Mouse (Mus musculus) layer of hippocampus, postnatal 36 days (tissue): ENCODE measurements around the gene Cnih1. TPM values are rescaled to one million over a fixed set of nuclear protein-coding genes. Genes with fewer than 3 reads are reported as not detected.
"Not testable (repeated sequence)": the region's sequence is repeated elsewhere in the genome, so short reads cannot be mapped to it uniquely, and the experiment has no call there.

Source experiments
- DNase-seq, 2 experiments: peaks; one replicate each; pipeline ENCODE4 v3.0.0; 2022
- total RNA-seq, 2 experiments: library from RNA; stranded (reverse); gene quantifications; 2 replicates each; pipeline ENCODE4 v1.2.3; 2021

Cnih1 gene
- total RNA-seq = 10 to 100 TPM; 72.0 to 84.8 TPM

DNA sequence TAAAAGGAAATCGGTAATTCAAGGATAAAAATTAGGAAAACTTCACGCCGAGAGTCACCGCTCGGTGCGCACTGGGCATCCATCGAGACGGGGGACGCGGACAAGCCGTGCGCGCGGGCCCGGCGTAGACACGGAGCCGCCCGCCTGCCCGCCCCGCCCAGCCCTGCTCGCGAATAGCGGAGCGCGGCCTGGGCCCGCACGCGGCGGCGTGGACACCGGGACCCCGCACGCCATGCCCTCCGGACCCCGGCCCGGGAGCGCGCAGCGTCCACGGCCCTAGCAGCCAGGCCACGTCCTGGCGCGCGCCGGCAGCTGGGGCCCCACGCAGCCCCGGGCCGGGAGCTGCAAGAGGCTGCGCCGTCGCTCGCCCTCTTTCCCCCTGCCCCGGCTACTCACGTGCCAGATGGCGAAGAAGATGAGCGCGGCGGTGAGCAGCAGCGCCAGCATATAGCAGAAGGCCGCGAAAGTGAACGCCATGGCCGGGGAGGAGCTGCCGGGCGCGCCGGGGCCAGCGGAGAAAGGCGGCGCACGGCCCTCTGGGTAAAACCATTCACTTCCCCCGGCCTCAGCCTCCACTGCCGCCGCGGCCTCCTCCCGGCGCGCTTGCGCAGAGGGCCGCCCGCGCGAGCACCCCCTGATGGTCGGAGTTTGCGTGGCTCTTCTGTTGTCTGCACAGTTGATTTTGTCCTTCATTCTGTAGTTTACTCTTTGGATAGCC, at the start of gene Cnih1:
Cnih1 (minus strand) TSS at position 625 of the 718 bp plus-strand sequence.
- peak; percentile 87 to 90 for DNase-seq

DNA sequence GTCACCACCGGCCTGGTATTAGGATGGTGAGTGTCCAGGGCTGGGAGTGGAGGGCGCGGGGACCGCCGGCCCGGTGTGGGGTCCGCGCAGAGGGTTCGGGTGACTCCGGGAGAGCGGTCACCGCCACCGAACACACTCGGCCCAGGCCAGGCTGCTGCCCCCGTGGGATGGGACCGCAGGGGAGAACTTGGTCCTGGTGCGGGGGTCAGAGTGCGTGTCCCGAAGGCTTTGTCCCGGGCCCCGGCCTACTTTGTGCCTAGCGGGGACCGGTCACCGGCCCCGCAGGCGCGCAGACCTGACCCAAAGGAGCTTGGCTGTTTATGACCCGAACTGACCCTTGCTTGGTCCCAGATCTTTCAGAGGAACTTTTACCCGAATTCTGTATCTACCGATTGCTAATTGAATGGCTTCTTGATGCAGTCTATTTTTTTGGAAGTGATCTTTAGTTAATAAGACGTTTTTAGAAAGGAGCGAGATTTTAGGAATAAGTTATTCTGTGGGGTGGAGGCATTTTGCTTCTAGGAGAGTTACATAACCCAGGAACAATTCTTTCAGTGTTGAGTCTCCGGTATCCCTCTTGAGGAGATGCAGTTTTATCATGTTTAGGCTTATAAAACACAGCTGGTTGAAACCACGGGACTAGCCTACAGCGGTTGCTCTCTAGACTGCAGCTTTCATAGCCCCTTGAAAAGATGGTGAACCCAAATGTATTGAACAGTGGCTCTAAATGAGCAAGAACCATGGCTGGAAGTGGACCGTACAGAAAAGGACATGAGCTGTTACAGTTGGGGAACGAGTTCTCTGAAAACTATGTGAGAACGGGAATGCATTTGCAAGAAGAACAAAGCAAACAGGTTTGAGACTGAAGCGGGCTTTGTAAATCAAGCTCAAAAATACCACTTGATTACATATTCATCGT, 44.4 kb upstream of the Cnih1 start:
- DNase-seq = peak in 1 of 2 experiments; percentile 3

DNA sequence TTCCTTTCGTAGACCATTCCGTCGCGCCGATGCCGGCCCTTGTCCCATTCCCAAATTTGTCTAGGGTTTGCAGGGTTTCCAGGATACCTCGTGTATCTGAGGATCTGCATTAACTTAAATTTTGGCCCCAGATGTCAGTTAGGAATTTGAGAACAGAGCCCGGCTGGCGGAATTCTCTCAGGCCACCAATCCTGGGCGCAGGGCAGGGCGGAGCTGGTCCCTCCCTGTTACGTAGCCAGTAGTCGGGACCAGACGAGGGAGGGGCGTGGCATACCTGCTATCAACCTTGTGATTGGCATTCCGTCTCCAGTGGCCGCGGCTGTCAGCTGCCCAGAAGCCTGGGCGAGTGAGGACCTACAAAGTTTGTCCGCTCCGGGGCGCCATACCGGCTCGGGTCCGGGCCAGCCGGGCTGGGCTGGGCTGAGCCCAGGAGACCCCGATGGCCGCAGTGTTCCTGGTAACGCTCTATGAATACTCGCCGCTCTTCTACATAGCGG, 43.7 kb upstream of the Cnih1 start, which contains the start of gene Cgrrf1:
Cgrrf1 (plus strand) TSS at position 289 of the 497 bp plus-strand sequence.
- peak; percentile 91 for DNase-seq

DNA sequence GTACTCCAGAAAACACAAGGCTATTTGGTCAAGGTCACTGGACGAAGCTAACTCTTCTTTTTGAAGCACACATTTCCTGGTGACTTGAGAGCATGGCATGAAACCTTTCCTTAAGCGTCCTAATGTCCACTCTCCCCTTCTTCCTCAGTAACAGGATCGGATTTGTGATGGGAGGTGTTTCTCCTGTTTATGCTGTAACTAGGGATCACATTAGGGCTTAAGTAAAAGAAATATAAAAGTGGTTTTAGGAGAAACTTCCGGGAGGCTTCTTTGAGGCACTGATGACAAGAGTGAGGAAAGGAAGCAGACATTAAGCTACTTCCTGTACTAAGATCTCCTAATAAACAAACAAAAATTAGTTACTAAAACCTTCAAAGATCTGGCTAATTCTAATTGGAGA, 43.1 kb upstream of the Cnih1 start:
- DNase-seq = no peak

DNA sequence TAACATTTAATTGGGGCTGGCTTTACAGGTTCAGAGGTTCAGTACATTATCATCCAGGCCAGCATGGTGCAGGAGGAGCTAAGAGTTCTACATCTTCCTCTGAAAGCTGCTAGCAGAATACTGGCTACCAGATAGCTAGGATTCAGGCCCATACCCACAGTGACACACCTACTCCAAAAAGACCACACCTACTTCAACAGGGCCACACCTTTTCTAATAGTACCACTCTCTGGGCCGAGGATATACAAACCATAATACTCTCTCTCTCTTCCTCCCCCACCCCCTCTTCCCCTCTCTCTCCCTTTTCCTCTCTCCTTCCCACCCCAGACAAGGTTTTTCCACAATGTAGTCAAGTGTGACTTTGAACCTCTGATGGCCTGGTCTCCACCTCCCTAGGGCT, 39.2 kb upstream of the Cnih1 start:
- DNase-seq = no peak

DNA sequence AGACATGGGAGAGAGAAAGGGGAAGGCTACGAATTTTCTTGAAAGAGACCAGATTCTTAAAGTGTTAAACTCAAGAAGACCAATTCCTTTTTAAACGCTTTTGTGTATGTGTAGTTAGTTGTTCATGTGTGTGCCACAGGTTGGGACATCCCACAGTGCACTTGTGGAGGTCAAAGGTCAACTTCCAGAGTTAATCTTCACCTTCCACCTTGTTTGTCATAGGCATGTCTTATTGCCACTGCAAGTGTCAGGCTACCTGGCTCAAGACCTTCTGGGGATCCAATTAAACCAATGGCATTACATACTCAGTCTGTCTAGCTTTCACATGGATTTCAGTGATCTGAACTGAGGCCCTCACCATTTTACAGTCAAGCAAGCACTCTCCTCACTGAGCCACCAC, 35.8 kb upstream of the Cnih1 start:
- DNase-seq = no peak

DNA sequence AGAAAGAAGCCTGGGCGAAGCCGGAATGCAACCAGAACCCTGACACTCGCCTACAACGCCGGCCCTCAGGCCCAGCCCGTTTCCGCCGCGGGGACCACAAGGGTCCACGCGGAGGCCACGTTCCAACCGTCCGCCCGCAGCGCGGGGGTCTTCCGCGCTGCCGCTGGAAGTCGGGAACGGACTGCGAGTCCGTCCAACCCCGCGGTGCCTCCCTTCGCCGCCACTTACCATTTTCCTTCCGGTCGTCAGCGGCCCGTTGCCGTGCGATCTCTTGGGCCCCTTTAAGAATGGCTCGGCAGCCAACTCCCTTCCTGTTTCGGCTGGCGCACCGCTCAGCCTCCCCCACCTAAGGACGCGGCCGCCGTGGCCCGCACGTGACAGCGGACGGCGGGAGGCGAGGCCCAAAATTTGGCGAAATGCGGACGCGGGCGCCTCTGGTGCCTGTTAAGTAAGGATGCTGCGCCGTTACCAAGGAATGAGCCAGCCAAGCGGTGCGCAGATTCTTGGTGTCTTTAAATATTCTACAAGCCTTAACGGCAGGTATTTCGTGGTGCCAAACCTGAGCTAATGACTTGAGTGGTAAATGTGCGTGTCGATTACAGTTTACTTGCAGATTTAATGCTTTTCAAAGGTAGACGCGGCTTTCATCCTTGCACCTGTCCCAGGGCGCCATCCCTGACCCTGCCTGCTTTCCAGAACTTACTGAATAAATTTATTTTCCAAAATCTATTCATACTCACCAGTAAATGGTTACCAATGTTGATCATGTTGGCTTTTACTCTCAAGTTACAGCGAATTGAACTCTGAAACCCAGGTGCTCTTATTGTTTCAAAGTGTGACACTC, 33.9 kb upstream of the Cnih1 start, which contains the start of gene Gmfb:
Gmfb (minus strand) TSS at position 370 of the 844 bp plus-strand sequence.
- DNase-seq = peak; percentile 96 to 97

DNA sequence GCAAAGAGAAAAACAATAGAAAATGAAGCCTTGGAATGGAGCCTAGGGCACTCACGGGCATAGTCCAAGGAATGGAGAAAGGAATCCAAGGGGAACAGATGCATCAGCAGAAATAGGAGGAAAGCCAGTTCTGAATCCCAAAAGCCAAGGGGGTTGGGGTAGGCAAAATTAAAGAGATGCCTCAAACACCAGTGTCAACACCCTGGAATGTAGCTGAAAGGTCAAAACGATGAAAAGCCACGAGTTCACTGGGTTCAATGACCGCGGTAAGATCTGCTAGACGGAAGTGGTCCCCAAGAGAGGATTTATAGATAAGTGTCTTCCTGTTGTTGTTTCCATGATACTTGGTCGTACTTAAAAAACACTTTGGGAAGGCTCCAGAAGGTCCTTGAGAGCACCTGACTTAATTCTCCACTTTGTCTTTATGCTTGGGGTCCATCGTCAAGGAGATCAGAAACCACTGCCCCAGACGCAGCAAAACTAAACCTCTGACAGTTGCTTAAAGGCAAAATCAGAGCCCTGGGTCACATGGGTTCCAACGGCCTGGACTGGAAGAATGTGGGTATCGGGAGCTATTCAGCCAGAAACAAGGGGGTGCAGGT, 33.2 kb upstream of the Cnih1 start:
- DNase-seq = no peak

DNA sequence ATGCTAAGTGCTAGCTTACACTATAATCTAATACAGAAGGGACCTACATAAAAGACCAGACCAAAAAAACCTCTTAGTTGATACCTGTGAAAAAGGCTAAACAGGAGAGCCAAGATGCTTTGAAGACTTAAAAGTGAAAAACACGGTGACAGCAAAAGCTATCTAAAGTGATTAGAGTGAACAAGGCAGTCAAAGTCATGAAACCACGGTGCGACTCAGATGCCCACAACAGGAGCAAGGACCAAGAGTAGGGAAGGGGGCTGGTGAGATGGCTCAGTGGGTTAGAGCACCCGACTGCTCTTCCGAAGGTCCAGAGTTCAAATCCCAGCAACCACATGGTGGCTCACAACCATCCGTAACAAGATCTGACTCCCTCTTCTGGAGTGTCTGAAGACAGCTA, 31.8 kb upstream of the Cnih1 start:
- DNase-seq = not testable (repeated sequence)

DNA sequence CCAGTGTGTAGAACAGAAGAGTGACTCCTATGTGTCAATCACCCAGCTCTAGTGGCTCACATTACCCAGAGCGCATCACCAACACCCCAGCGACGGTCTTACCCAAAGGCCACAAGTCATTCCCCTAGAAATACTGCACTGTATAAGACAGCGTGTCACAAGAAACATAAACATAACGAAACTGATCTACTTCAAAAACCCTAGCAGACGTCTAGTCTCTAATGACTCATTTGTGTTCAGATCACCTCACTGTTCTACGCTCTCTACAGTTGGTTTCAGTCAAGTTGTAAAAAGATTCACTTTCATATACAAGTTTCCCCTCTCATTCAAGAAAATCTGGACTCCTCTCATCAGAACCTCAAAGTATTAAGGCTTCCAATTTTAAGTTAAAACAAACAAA, 30.5 kb upstream of the Cnih1 start:
- no peak for DNase-seq

DNA sequence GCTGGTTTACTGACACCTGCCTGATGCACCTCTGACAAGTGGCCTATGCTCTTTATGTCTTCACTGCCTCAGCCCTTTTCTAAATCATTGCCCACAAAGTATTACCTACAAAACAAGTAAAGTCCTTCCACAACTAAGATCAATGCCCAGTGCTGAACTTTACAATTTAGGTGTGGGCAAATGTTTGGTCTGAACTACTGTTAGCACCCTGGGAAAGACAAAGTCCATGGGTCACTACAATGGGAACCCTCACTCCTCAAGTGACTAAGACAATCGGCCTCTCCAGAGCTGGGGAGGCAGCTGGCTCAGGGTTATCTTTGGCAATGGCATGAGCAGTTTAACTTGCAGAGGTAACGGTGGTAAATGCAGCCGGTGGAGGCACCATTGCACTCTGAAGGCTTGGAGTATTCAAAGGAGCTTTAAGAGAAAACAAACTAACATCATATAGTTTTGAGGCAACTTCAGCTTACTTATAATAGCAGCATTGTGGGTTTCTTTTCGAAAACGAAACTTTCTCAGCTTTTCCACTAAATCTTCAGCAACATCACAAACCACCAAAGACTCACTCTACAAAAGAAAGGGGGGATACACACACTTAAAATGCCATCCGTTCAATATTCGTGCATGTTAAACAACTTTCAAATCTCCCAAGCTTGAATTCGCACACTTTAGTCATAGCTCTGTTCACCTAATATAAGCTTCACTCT, 28.9 kb upstream of the Cnih1 start:
- DNase-seq = no peak

DNA sequence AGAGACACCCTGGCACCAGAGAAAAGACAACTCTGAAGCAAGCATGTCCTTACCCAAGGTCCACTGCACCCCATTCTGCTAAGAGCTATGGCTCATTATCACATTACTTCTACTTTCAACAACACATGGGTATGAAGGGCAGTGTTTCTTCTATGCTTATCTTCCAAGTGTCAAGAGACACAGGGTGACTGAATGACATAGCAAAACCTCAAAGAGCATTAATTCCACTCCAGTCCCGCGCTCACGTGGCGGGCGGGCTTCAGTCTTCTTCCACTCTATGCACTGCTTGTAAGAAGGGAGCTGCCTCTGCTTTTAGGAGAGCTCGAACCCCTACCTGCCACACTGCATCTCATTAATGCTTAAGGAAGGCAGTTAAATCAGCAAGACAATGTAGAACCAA, 27.4 kb upstream of the Cnih1 start:
- DNase-seq = no peak

DNA sequence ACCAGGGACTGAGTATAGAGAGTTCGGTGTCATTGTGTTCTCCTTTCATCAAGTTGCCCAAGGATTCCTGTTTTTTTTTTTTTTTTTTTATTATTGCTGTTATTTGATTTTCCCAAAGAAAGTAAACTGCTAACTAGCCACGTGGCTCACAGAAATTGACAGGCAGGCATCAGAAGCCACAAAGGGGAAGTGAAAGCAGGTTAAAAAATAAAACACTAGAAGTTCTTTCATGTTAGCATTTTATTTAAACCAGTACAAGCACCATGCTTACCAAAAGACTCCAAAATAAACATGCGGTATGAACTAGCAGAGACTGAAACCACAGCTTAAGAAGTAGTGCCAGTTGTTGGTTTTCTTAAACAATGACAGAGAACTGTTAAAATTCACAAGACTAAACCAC, 19.7 kb upstream of the Cnih1 start:
- DNase-seq = no peak

DNA sequence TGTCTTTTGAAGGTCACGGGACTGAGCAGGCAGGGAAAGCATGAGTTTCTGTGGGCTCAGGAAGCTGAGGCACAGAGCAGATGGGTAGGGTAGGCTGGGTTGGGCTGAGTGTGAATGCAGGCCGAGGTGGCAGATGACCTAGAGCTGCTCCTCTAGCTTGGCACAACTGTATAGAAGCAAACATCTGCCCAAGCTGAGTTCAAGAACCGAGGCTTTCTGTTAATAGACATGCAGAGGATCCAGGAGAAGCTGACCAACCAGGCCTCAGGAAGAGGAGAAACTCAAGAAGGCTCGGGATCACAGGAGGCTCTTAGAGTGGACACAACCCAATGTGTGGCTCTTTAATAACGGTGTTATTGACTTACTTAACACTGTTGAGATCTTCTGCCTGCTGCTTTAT, 18.0 kb upstream of the Cnih1 start:
- no peak for DNase-seq

DNA sequence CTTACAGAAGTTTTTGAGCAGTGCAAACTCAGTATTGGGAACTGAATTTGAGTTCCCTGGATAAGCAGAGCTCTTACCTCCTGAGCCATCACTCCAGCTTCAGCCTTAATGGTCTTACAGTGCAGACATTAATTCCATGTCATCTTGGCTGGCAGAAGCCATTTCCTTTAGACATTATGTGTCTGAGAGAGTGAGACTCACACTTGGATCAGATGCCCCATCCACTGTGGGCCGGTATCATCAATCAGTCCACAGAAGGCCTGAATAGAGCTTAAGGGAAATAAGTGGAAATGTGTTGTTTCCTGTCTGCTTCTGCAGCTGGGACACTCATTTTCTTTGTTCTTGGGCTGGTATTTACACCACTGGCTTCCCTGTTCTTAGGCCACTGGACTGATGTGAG, 15.6 kb upstream of the Cnih1 start:
- DNase-seq = no peak

DNA sequence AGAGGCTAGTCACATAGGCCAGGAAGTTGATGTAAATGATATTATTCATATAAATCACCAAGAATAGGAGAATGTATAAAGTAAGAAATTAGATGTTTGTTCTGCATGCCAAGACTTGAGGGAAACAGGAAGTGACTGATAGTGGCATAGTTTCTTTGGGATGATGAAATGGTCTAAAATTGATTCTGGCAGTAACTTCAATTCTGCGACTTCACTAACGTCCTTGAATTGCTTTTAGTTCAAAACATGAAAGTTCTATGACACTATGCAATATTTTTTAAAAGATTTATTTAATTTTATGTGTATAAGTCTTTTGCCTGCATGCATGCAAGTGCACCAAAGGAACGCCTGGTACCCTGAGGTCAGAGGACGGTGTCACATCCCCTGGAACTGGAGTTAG, 15.0 kb upstream of the Cnih1 start:
- DNase-seq = no peak

DNA sequence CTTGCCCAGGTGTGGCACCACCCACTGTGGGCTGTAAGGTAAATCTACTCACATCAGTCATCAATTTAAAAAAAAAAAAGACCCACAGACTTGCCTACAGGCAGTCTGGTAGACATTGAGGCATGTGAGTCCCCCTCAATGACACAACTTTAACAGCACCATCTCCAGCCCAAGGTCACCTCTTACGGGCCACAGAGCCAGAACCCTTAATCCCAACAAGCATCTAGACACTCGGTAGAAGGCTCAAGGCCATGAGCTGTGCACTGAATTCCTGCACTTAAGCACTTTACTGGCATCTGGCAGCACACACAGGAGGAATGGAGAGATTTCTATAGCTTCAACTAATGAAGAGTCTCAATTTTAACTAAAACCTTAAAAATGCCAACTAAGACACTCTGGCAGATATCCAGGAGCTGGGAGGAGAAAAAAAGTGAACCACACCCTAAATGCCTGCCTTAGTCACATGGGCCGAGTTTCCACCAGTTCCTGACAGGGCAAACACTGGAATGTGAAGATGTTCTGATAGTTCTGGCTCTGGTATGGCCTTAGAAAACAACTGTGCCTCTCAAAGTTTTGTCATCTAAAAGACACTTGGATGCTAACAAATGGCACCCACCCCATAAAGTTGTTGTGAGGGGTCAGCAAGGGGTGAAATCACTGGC, 12.6 kb upstream of the Cnih1 start:
- no peak for DNase-seq

DNA sequence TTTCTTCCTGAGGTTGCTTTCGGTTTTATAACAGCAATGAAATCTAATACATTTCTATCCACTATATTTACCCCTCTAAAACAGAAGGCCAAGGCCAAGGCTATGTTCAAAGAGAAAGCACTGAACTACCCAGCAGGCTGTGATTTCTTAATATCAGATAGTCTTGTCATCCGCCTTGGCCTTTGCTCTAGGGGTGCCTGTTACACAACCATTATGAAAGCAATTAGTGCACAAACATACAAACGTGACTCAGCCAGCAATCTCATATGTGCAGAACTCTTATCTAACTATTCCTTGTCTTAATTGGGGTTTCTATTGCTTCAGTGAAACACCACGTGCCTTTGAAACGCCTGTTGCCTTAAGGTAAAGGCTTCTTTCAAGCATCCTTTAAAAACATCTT, 5.9 kb upstream of the Cnih1 start:
- no peak for DNase-seq

DNA sequence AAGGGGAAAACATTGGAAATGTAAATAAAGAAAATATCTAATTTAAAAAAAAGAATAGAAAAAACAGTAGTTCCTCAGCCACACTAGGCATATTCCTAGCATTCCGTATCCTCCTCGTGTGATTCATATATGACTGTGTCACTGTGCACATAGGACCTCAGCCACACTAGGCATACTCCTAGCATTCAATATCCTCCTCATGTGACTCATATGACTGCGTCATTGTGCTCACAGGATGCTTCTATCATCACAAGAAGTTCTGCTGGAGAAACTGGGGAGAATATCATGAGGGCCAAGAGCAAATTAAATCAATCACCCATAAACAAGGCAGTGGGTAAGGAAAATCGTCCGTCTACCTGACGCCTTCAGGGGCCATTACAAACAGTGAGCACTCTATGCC, 2.5 kb upstream of the Cnih1 start:
- no peak for DNase-seq

DNA sequence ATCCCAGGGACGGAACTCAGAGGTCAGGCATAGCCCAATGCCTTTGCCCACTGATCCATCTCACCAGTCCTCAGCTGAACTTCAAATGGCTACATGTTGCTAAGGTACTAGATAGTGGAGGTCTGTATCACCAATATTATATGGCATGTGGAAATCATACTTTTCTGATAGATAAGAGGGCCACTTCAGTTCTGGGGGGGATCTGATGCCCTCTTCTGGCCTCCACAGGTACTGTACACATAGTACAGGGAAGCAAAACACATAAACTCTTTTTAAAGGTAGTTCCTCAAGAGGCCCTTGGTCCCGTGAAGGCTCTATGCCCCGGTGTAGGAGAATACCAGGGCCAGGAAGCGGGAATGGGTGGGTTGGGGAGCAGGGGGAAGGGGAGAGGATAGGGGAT, 2.1 kb upstream of the Cnih1 start:
- DNase-seq = no peak

DNA sequence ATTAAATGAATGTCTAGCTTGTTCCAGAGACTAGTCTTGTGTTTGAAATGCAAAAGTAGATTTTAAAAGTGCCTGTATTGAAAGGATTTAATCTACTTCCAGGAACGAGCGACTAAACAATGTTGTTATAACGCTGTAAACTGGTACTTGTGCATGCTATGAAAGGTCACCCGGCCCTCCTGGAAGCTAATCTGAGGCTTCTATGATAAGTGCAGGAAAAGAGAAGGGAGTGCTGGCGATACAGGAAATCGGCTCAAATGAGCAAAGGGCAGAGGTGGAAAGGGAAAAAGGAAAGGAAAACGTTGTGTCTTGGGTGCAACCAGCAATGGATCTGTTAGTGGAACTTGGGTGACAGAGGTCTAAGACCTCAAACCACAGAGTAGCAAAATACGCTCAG, 292 bp upstream of the Cnih1 start:
- no peak for DNase-seq
